Mouse (Mus musculus) layer of hippocampus, postnatal 10 days (tissue): ENCODE data around the gene Tmem190. TPM values are rescaled to one million over a fixed set of nuclear protein-coding genes. Genes with fewer than 3 reads are reported as not detected.
"Not testable (repeated sequence)": the region's sequence is repeated elsewhere in the genome, so short reads cannot be mapped to it uniquely, and the experiment has no call there.

ENCODE experiments used
- DNase-seq, 2 experiments: peaks; one replicate each; pipeline ENCODE4 v3.0.0; 2021; ENCODE audit warnings: low spot score in 2 of 2
- total RNA-seq, 2 experiments: library from RNA; stranded (reverse); gene quantifications; 2 replicates each; pipeline ENCODE4 v1.2.3; 2021

The Tmem190 gene
- total RNA-seq, 2 experiments from 2014 or later: not detected

DNA sequence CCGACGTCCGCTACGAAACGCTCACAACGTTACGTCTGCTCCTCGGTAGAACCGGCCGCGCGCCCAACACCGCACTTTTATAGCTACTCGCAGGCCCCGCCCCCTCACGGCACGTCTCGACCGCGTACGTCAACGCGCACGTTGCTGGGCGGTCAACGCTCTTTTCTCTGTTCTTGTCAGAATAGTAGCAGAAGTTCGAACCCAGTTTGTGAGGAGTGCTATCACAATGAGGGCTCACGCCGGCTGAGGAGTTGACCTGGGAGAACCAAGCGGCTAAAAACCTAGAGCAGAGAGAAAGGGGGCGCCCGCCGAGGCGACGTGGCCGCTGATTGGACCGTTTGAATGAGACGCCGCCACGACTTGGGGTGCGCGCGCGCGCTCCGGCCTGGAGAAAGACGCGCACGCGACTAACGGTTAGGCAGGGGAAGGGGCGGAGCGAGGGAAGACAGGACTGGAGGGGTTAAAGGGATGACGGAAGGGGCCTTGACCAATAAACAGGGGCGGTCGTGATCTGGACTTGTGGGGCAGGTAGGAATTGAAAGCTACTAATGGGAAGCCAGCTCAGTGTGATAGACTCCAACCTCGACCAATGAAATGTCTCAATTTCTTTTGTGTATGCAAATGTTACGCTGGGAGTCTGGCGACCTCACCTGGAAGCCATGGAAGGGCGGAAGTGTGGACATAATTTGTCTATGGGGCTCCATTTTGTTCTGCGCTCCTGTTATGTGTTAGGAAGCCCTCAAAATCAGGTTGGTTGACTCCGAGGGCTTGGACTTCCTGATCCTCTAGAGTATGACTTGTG is 29.8 kb downstream of the Tmem190 start, which contains the start of gene Ube2s:
Gene Ube2s, minus strand, starts transcription at position 288 of the 802 bp plus-strand sequence.
- peak; percentile 98 to 99 for DNase-seq

DNA sequence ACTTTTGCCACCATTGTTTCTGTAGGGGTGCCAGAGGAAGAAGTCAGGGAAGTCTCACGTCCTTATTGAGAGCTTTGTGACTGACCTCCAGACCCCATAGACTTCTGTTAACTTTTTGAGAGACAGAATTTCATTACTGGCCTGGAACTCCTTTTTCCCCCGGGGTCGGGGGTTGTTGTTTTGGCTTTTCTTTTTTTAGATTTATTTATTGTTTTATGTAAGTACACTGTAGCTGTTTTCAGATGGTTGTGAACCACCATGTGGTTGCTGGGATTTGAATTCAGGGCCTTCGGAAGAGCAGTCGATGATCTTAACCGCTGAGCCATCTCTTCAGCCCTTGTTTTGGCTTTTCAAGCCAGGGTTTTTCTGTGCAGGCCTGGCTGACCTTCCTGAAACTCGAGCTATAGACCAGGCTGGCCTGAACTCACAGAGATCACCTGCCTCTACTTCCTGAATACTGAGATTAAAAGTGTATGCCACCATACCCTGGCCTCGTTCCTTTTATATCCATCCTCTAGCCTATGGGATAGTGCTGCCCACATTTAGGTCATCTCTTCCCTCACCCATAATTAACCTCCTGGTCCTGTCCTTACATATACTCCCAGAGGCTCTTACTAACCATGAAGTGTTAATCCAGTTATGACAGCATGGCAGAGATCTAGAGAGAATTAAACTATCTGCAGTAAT is 30.5 kb downstream of the Tmem190 start:
- no peak for DNase-seq

DNA sequence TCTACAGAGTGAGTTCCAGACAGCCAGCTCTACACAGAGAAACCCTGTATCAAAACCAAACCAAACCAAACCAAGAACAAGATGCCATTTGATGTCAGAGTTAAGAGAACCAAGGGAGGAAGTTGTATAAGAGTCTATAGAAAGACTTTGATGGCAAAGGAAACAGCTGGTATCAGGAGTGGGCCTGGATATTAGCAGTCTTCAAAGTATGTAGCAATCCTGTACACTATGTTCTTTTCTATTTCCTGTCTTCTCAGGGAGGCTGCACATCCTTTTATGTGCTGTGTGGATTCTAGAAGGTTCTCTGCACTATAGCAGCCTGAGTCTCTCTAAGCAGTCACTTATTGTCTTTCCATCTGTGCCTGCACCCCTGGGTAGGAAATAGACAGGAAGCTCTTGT is 33.8 kb downstream of the Tmem190 start:
- DNase-seq: no peak

DNA sequence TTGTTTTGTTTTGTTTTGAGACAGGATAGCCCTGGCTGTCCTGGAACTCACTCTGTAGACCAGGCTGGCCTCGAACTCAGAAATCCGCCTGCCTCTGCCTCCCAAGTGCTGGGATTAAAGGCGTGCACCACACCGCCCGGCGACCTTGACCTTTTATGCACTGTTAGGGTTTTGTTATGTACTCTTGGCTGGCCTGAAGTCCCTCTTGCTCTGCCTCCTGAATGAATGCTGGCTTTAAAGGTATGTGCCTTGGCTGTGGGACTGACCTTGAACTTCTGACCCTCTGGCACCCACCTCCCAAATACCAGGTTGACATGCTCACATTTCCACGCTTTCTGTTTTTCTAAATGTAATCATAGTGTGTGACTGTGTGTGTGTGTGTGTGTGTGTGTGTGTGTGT is 38.2 kb downstream of the Tmem190 start:
- not testable (repeated sequence) for DNase-seq

DNA sequence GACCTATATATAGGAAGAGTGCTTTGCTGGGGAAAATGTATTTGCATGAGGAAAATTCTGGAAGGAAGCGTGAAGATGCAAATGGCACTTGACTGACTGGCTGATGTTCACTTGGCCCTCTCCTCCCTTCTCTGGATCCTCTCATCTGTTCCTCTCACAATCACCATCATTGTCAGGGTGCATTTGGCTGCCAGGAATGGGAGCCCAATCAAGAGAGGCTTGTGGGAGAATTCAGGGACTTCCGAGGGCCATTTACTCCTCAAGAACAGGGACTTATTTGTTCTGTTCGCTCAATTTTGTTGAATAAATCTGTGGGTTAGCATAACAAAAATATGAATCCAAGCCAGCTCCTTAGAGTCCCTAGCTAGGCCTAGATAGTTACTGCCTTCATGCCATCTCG is 39.0 kb downstream of the Tmem190 start:
- DNase-seq: peak; percentile 27 to 43

DNA sequence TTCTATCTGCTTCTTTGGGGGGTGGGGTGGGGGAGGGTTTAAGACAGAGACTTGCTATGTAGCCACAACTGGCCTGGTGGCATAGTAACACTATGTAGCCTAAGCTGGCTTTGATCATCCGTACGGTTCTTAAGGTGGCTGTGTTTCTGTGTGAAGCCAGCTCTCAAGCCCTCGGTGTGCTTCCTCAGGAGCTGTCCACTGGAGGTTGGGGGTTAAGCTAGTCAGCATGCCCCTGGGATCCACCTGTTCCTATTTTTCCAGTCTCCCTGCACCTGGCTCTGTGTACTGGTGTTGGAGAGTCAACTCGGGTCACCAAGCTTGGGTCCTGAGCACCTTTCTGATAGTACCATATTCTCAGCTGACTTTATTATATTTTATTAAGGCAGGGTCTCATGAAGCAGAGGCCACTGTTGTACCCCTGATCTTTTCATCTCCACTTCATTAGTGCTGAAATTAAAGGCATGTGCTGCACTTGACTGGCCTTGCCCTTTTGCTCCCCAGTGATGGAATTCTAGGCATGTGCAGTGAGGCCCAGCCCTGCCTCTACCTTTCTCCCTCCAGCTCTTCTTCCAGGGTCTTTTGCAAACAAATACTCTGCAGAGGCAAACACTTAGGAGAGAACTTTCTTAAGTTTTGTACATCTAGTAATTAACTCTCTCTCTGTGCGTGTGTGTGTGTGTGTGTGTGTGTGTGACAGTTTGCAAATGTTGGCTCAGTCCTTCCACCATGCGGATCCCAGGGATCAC is 39.6 kb downstream of the Tmem190 start:
- DNase-seq: no peak

DNA sequence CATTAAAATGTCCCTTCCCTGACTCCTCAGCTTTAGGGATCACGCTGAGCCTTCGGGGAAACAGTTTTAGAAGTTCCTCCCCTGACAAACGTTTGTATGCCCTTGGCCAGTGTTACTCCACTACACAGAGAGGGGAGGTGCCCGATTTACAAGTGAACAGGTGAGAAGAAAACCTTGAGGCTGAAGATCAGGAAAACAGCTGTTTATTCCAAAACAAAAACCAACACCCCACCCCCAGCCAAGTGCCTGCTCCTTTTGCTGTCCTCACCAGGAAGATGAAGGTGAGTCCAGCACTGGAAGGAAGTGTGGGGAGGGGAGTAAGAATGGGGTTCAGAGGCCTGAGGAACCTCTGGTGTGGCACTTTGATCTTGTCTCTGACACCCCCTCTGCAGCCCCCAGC is 42.6 kb downstream of the Tmem190 start:
- DNase-seq: no peak

DNA sequence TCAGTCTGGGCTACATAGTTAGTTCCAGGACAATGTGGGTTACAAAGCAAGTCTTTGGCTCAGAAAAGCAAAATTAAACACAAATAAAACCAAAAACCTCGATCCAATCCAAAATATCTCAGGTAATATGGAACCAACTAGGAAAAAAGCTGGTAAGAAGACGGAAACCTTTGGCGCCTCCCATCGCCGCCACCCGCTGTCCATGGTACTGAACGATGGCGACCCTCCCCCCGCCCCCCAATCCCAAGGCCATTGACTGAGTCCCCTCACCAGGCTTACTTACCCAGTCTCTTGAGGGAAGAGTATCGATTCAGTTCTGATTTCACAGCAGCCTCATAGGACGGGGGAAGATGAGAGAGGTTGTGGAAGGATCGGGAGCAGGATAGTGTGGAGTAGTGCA is 47.7 kb downstream of the Tmem190 start:
- DNase-seq: no peak

Other genes with a start within 250 kb of the Tmem190 start
- 100 to 1,000 TPM; 203 to 205 TPM for gene Syt5, start 235.4 kb upstream of the Tmem190 start, total RNA-seq
- gene Ptprh, start 178.9 kb upstream of the Tmem190 start, total RNA-seq: 1 to 10 TPM; 1.1 TPM
- 10 to 100 TPM; 13.9 to 18.5 TPM for gene Tmem86b, start 151.5 kb upstream of the Tmem190 start, total RNA-seq
- gene Ppp6r1, start 123.9 kb upstream of the Tmem190 start, total RNA-seq: 100 to 1,000 TPM; 112 to 121 TPM
- gene Hspbp1, start 97.9 kb upstream of the Tmem190 start, total RNA-seq: 10 to 100 TPM; 93.2 to 97.2 TPM
- 100 to 1,000 TPM; 280 to 313 TPM for gene Brsk1, start 92.3 kb upstream of the Tmem190 start, total RNA-seq
- not detected for gene Tmem150b, start 57.7 kb upstream of the Tmem190 start, total RNA-seq
- gene Kmt5c, start 42.8 kb upstream of the Tmem190 start, total RNA-seq: 10 to 100 TPM; 43.5 to 45.9 TPM
- 1 to 10 TPM; 6.5 to 9.8 TPM for gene Cox6b2, start 29.8 kb upstream of the Tmem190 start, total RNA-seq
- not detected for gene Fam71e2, start 11.6 kb upstream of the Tmem190 start, total RNA-seq
- under 1 TPM; 0.38 to 0.41 TPM for gene Il11, start 78 bp upstream of the Tmem190 start, total RNA-seq
- gene Tmem238, start 6.7 kb downstream of the Tmem190 start, total RNA-seq: 1 to 10 TPM; 4.3 to 5.4 TPM
- 100 to 1,000 TPM; 540 to 663 TPM for gene Rpl28, start 9.9 kb downstream of the Tmem190 start, total RNA-seq
- gene Ube2s, start 29.7 kb downstream of the Tmem190 start, total RNA-seq: 100 to 1,000 TPM; 129 to 166 TPM
- gene Shisa7, start 61.8 kb downstream of the Tmem190 start, total RNA-seq: 100 to 1,000 TPM; 107 to 116 TPM
- 1 to 10 TPM; 3.0 to 4.3 TPM for gene Isoc2b, start 87.3 kb downstream of the Tmem190 start, total RNA-seq
- 1 to 10 TPM; 7.2 to 8.2 TPM for gene Isoc2a, start 94.2 kb downstream of the Tmem190 start, total RNA-seq
- gene Gm36210, start 123.6 kb downstream of the Tmem190 start, total RNA-seq: under 1 TPM in 1 of 2 experiments, not detected in 1; 0.45 TPM
- gene Zfp628, start 132.3 kb downstream of the Tmem190 start, total RNA-seq: 10 to 100 TPM; 14.3 TPM
- 10 to 100 TPM; 57.9 to 67.4 TPM for gene Nat14, start 139.1 kb downstream of the Tmem190 start, total RNA-seq
- gene Ssc5d, start 142.8 kb downstream of the Tmem190 start, total RNA-seq: 1 to 10 TPM; 2.9 to 3.0 TPM
- not detected for gene Sbk2, start 181.5 kb downstream of the Tmem190 start, total RNA-seq
- under 1 TPM; 0.40 to 0.57 TPM for gene Sbk3, start 188.2 kb downstream of the Tmem190 start, total RNA-seq
- gene Zfp579, start 213.2 kb downstream of the Tmem190 start, total RNA-seq: 10 to 100 TPM; 38.2 to 46.0 TPM
- gene Zfp524, start 231.5 kb downstream of the Tmem190 start, total RNA-seq: 1 to 10 TPM; 4.5 TPM
- gene Fiz1, start 231.8 kb downstream of the Tmem190 start, total RNA-seq: 10 to 100 TPM; 22.2 to 23.4 TPM
- gene Gm44973, start 232.6 kb downstream of the Tmem190 start, total RNA-seq: not detected
- gene Zfp865, start 237.4 kb downstream of the Tmem190 start, total RNA-seq: 10 to 100 TPM; 36.4 TPM
- 10 to 100 TPM; 59.9 to 60.2 TPM for gene Ccdc106, start 237.6 kb downstream of the Tmem190 start, total RNA-seq